Comparison of ENCODE assay signal across 26 mouse cellular contexts in the genomic region with DNA sequence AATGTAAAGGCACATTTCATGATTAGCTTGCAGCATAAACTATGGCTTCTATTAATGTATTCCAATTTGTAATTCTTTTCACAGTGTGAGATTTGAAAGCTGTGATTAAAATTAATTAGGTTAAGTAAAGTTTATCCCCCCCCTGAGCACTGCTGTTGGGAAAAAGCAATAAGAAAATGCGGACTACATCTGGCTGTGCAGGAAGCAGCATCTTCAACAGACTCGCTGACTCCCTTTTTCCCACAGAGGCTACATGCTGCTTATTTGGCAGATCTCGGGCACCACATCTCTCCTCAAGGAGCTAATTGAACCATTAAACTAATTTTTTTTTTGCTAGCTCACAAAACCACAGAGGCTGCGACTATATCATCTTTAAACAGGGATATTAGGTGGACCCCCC.
DNase-seq lines count a peak whose midpoint lies in the region; ATAC-seq and TF ChIP-seq lines count a peak whose summit lies in the region.
"Had no signal": no experiment of that assay in that cellular context is flagged by ENCODE, and none has a peak within 500 bp of the region (broad histone marks: within the 10 kb centered on the region; RNA-seq: fewer than 3 reads in every experiment).

No protein-coding gene starts in this region.

- peaks cover 8% of the 10 kb centered on the region for H3K4me1 ChIP-seq in forebrain, embryonic 13.5 days
- H3K4me1 ChIP-seq in forebrain, embryonic 12.5 days, result peaks cover 6% of the 10 kb centered on the region
- H3K4me1 ChIP-seq in hindbrain, embryonic 15.5 days (replicated peaks), result peaks cover 12% of the 10 kb centered on the region
- H3K4me1 ChIP-seq in hindbrain, embryonic 12.5 days, result 0 out of 2 replicates have a peak, but pooled peaks cover 5% of the 10 kb centered on the region
- no peaks in the 10 kb centered on the region for H3K4me1 ChIP-seq in midbrain, postnatal 0 days (ENCODE audit: insufficient read depth, low read length)

- no peak overlapping the region for H3K27ac ChIP-seq in forebrain, embryonic 13.5 days
- H3K27ac ChIP-seq in forebrain, embryonic 12.5 days, result no peak overlapping the region
- peak overlapping the region; percentile 27 for H3K27ac ChIP-seq in hindbrain, embryonic 15.5 days (replicated peaks)
- H3K27ac ChIP-seq in hindbrain, embryonic 12.5 days, result no peak overlapping the region
- no peak overlapping the region for H3K27ac ChIP-seq in midbrain, postnatal 0 days (ENCODE audit: low read depth, low read length)
- H3K27ac ChIP-seq: embryonic facial prominence, embryonic 13.5 days; limb, embryonic 12.5 days; macrophage; midbrain, embryonic 12.5 days; stomach, embryonic 15.5 days had no signal

- H3K4me2 ChIP-seq in forebrain, embryonic 13.5 days, result no peak overlapping the region
- no peak overlapping the region for H3K4me2 ChIP-seq in forebrain, embryonic 12.5 days
- H3K4me2 ChIP-seq in hindbrain, embryonic 15.5 days, result 0 out of 2 replicates have a peak overlapping the region, but pooled peaks have one; percentile 2
- H3K4me2 ChIP-seq in hindbrain, embryonic 12.5 days (replicated peaks), result no peak overlapping the region
- H3K4me2 ChIP-seq in midbrain, postnatal 0 days (ENCODE audit: low read depth, low read length, poor library complexity, severe bottlenecking), result no peak overlapping the region
- H3K4me2 ChIP-seq: embryonic facial prominence, embryonic 13.5 days; heart, embryonic 11.5 days; limb, embryonic 12.5 days; liver, embryonic 11.5 days; midbrain, embryonic 12.5 days; stomach, embryonic 15.5 days had no signal

- 35% methylated on average over 4 of the region's 4 CpGs for WGBS in forebrain, embryonic 13.5 days
- 54% methylated on average over 4 of the region's 4 CpGs for WGBS in forebrain, embryonic 12.5 days
- WGBS in hindbrain, embryonic 15.5 days, result 29% methylated on average over 4 of the region's 4 CpGs
- WGBS in hindbrain, embryonic 12.5 days, result 63% methylated on average over 4 of the region's 4 CpGs
- 34% methylated on average over 4 of the region's 4 CpGs for WGBS in midbrain, postnatal 0 days

- ATAC-seq in forebrain, embryonic 13.5 days, result 0 out of 2 replicates have a peak, but pooled peaks have one; percentile 20
- ATAC-seq in forebrain, embryonic 12.5 days (ENCODE audit: low FRiP score), result no peak
- ATAC-seq in hindbrain, embryonic 15.5 days (ENCODE audit: low FRiP score, low read depth), result peak; percentile 76
- ATAC-seq in hindbrain, embryonic 12.5 days (ENCODE audit: low FRiP score), result no peak
- no peak for ATAC-seq in midbrain, postnatal 0 days (ENCODE audit: low FRiP score)
- ATAC-seq: intestine, postnatal 0 days; liver, postnatal 0 days; lung, postnatal 0 days had no signal

- TF ChIP-seq CTCF in midbrain, postnatal 0 days (IDR thresholded peaks at IDR 0.05), result no peak

- no peak overlapping the region for H3K9ac ChIP-seq in forebrain, embryonic 13.5 days
- no peak overlapping the region for H3K9ac ChIP-seq in forebrain, embryonic 12.5 days
- H3K9ac ChIP-seq in hindbrain, embryonic 15.5 days, result no peak overlapping the region
- no peak overlapping the region for H3K9ac ChIP-seq in hindbrain, embryonic 12.5 days
- no peak overlapping the region for H3K9ac ChIP-seq in midbrain, postnatal 0 days (replicated peaks; ENCODE audit: low read length, poor library complexity, severe bottlenecking)
- H3K9ac ChIP-seq: embryonic facial prominence, embryonic 13.5 days; limb, embryonic 12.5 days; liver, postnatal 0 days; midbrain, embryonic 12.5 days; stomach, embryonic 15.5 days had no signal

- no peaks in the 10 kb centered on the region for H3K36me3 ChIP-seq in forebrain, embryonic 13.5 days (ENCODE audit: poor library complexity, severe bottlenecking)
- no peaks in the 10 kb centered on the region for H3K36me3 ChIP-seq in forebrain, embryonic 12.5 days (replicated peaks)
- no peaks in the 10 kb centered on the region for H3K36me3 ChIP-seq in hindbrain, embryonic 15.5 days
- no peaks in the 10 kb centered on the region for H3K36me3 ChIP-seq in hindbrain, embryonic 12.5 days
- no peaks in the 10 kb centered on the region for H3K36me3 ChIP-seq in midbrain, postnatal 0 days (ENCODE audit: insufficient read depth, low read length)
- H3K36me3 ChIP-seq: embryonic facial prominence, embryonic 13.5 days; limb, embryonic 12.5 days; midbrain, embryonic 12.5 days; stomach, embryonic 15.5 days had no signal

- H3K27me3 ChIP-seq in forebrain, embryonic 13.5 days, result no peaks in the 10 kb centered on the region
- 0 out of 2 replicates have a peak, but pooled peaks cover 3% of the 10 kb centered on the region for H3K27me3 ChIP-seq in forebrain, embryonic 12.5 days
- no peaks in the 10 kb centered on the region for H3K27me3 ChIP-seq in hindbrain, embryonic 15.5 days
- no peaks in the 10 kb centered on the region; the same call in 1 of the 2 replicates for H3K27me3 ChIP-seq in hindbrain, embryonic 12.5 days
- no peaks in the 10 kb centered on the region for H3K27me3 ChIP-seq in midbrain, postnatal 0 days (ENCODE audit: insufficient read depth, low read length)
- H3K27me3 ChIP-seq: embryonic facial prominence, embryonic 13.5 days; stomach, embryonic 15.5 days had no signal

- H3K4me3 ChIP-seq in forebrain, embryonic 13.5 days, result no peak overlapping the region
- H3K4me3 ChIP-seq in forebrain, embryonic 12.5 days (replicated peaks), result no peak overlapping the region
- no peak overlapping the region for H3K4me3 ChIP-seq in hindbrain, embryonic 15.5 days
- H3K4me3 ChIP-seq in hindbrain, embryonic 12.5 days, result no peak overlapping the region
- H3K4me3 ChIP-seq in midbrain, postnatal 0 days (ENCODE audit: low read depth, low read length), result no peak overlapping the region
- H3K4me3 ChIP-seq: embryonic facial prominence, embryonic 13.5 days; erythroblast, embryonic 14.5 days; limb, embryonic 12.5 days; midbrain, embryonic 12.5 days; stomach, embryonic 15.5 days had no signal

- no peaks in the 10 kb centered on the region for H3K9me3 ChIP-seq in forebrain, embryonic 13.5 days (replicated peaks)
- no peaks in the 10 kb centered on the region for H3K9me3 ChIP-seq in forebrain, embryonic 12.5 days
- H3K9me3 ChIP-seq in hindbrain, embryonic 15.5 days, result no peaks in the 10 kb centered on the region
- no peaks in the 10 kb centered on the region for H3K9me3 ChIP-seq in hindbrain, embryonic 12.5 days (replicated peaks)
- H3K9me3 ChIP-seq in midbrain, postnatal 0 days (ENCODE audit: low read length), result no peaks in the 10 kb centered on the region
- H3K9me3 ChIP-seq: embryonic facial prominence, embryonic 13.5 days; limb, embryonic 12.5 days; midbrain, embryonic 12.5 days; stomach, embryonic 15.5 days had no signal

- DNase-seq in brain, adult 2 months (ENCODE audit: low read depth, low spot score), result peak; percentile 23
- DNase-seq in midbrain, postnatal 0 days (ENCODE audit: low spot score), result peak; percentile 41
- no peak for DNase-seq in T-cell, adult 2 months (ENCODE audit: low spot score)
- DNase-seq: adrenal gland, postnatal 10 days; cerebellum, adult 8-10 months; cerebellum, postnatal 36 days; embryo, embryonic 11 days; kidney, postnatal 36 days; layer of hippocampus, postnatal 36 days; liver, postnatal 0 days; right cerebral cortex, adult 18-20 months; thymus, postnatal 36 days had no signal

Comparison
In these comparisons a context has a peak if more than half of its experiments do, and no peak if none do; other contexts are left out.
1. ATAC-seq: peak in forebrain, embryonic 13.5 days (single experiment) and hindbrain, embryonic 15.5 days (single experiment); none in forebrain, embryonic 12.5 days (single experiment), hindbrain, embryonic 12.5 days (single experiment) and midbrain, postnatal 0 days (single experiment).